Mouse (Mus musculus) MEL (cell line): ENCODE data around the gene Creld2. TPM values are rescaled to one million over a fixed set of nuclear protein-coding genes. Genes with fewer than 3 reads are reported as not detected.

Experiments used
- DNase-seq: peaks from one replicate; pipeline ENCODE4 v3.0.0; 2011; ENCODE audit warnings: low read depth, low spot score
- H3K27ac ChIP-seq: 2 replicates; pipeline ENCODE4 v1.5.1; 2012; ENCODE audit warnings: low read depth, mild to moderate bottlenecking, control low read depth, low read length, moderate library complexity; ENCODE audit not compliant: control insufficient read depth
- H3K27me3 ChIP-seq, 2 experiments: fragments of 150-350 bp in 1 of 2; sonication (generic) in 1 of 2; 2 replicates each; pipeline ENCODE4 v1.6.1; 2012; ENCODE audit warnings: low read length in 2 of 2, mild to moderate bottlenecking in 2 of 2, improper control_type of control experiment in 1 of 2, moderate library complexity in 1 of 2; ENCODE audit not compliant: insufficient read depth in 2 of 2, control insufficient read depth in 1 of 2
- H3K36me3 ChIP-seq, 2 experiments: 2 replicates each; pipeline ENCODE4 v1.6.1; 2012 to 2014; ENCODE audit warnings: low read length in 2 of 2, improper control_type of control experiment in 1 of 2, inconsistent platforms in 1 of 2, mild to moderate bottlenecking in 1 of 2; ENCODE audit not compliant: insufficient read depth in 2 of 2, control insufficient read depth in 1 of 2
- H3K4me1 ChIP-seq, 2 experiments: fragments of 150-350 bp in 1 of 2; sonication (generic) in 1 of 2; 2 replicates each; pipeline ENCODE4 v1.6.1; 2012; ENCODE audit warnings: low read length in 2 of 2, improper control_type of control experiment in 1 of 2, mild to moderate bottlenecking in 1 of 2; ENCODE audit not compliant: insufficient read depth in 2 of 2, control insufficient read depth in 1 of 2
- H3K4me3 ChIP-seq, 2 experiments: fragments of 150-350 bp in 1 of 2; sonication (generic) in 1 of 2; 2 replicates each; pipeline ENCODE4 v1.5.1; 2012; ENCODE audit warnings: low read depth in 2 of 2, low read length in 2 of 2, mild to moderate bottlenecking in 2 of 2, moderate library complexity in 2 of 2, control low read depth in 1 of 2, improper control_type of control experiment in 1 of 2; ENCODE audit not compliant: control insufficient read depth in 1 of 2, insufficient read depth in 1 of 2
- H3K79me2 ChIP-seq: 2 replicates; pipeline ENCODE4 v1.6.1; 2012; ENCODE audit warnings: mild to moderate bottlenecking, low read length, moderate library complexity; ENCODE audit not compliant: control insufficient read depth, poor library complexity, insufficient read depth
- H3K9ac ChIP-seq: 2 replicates; pipeline ENCODE4 v1.6.1; 2012; ENCODE audit warnings: low read depth, mild to moderate bottlenecking, control low read depth, low read length, moderate library complexity; ENCODE audit not compliant: control insufficient read depth, poor library complexity, severe bottlenecking
- H3K9me3 ChIP-seq: fragments of 150-350 bp; sonication (generic); replicated peaks from 2 replicates; pipeline ENCODE4 v1.6.1; 2012; ENCODE audit warnings: mild to moderate bottlenecking, low read length, improper control_type of control experiment, moderate library complexity; ENCODE audit not compliant: insufficient read depth
- CHD1 ChIP-seq: IDR thresholded peaks from 2 replicates; pipeline ENCODE4 v1.6.1; 2012; ENCODE audit warnings: low read depth, mild to moderate bottlenecking, inconsistent platforms, low read length, improper control_type of control experiment
- CTCF ChIP-seq, 3 experiments: IDR thresholded peaks in 2 of 3; conservative IDR thresholded peaks in 1 of 3; 2 replicates each; pipeline ENCODE4 v1.5.1; 2011 to 2012; ENCODE audit warnings: low read length in 3 of 3, low read depth in 2 of 3, mild to moderate bottlenecking in 2 of 3, improper control_type of control experiment in 1 of 3, inconsistent platforms in 1 of 3, mixed read lengths in 1 of 3, moderate library complexity in 1 of 3; ENCODE audit not compliant: control insufficient read depth in 1 of 3, insufficient read depth in 1 of 3, poor library complexity in 1 of 3, severe bottlenecking in 1 of 3
- ELF1 ChIP-seq: IDR thresholded peaks from 2 replicates; pipeline ENCODE4 v1.6.1; 2014; ENCODE audit warnings: low read depth, mild to moderate bottlenecking, inconsistent platforms, low read length, improper control_type of control experiment, moderate library complexity
- GABPA ChIP-seq: IDR thresholded peaks from 2 replicates; pipeline ENCODE4 v1.6.1; 2012; ENCODE audit warnings: low read depth, mild to moderate bottlenecking, inconsistent platforms, low read length, improper control_type of control experiment, moderate library complexity
- GATA1 ChIP-seq: IDR thresholded peaks from 2 replicates; pipeline ENCODE4 v1.6.1; 2011; ENCODE audit warnings: low read depth, low read length, improper control_type of control experiment
- HCFC1 ChIP-seq: IDR thresholded peaks from 2 replicates; pipeline ENCODE4 v1.6.1; 2012; ENCODE audit warnings: low read depth, mild to moderate bottlenecking, inconsistent platforms, low read length, improper control_type of control experiment, moderate library complexity
- JUND ChIP-seq: IDR thresholded peaks from 2 replicates; pipeline ENCODE4 v1.6.1; 2011; ENCODE audit warnings: low read depth, mild to moderate bottlenecking, improper control_type of control experiment, low read length
- KAT2A ChIP-seq: conservative IDR thresholded peaks from 2 replicates; pipeline ENCODE4 v1.6.1; 2012; ENCODE audit warnings: low read depth, low read length, improper control_type of control experiment, inconsistent platforms
- MAX ChIP-seq: IDR thresholded peaks from 2 replicates; pipeline ENCODE4 v1.6.1; 2011; ENCODE audit warnings: low read length, improper control_type of control experiment
- MEF2A ChIP-seq: IDR thresholded peaks from 2 replicates; pipeline ENCODE4 v1.6.1; 2014; ENCODE audit warnings: low read depth, mild to moderate bottlenecking, inconsistent platforms, low read length, improper control_type of control experiment; ENCODE audit not compliant: poor library complexity, insufficient replicate concordance, severe bottlenecking; ENCODE audit errors: extremely low read depth
- MYB ChIP-seq: IDR thresholded peaks from 2 replicates; pipeline ENCODE4 v1.6.1; 2011; ENCODE audit warnings: mild to moderate bottlenecking, low read depth, low read length, improper control_type of control experiment
- MYC ChIP-seq: IDR thresholded peaks from 2 replicates; pipeline ENCODE4 v1.6.1; 2011; ENCODE audit warnings: low read depth, mild to moderate bottlenecking, low read length, improper control_type of control experiment, moderate library complexity
- NRF1 ChIP-seq: IDR thresholded peaks from 2 replicates; pipeline ENCODE4 v1.6.1; 2014; ENCODE audit warnings: low read depth, mild to moderate bottlenecking, inconsistent platforms, low read length, improper control_type of control experiment, moderate library complexity; ENCODE audit not compliant: poor library complexity, insufficient read depth, severe bottlenecking
- SIN3A ChIP-seq: IDR thresholded peaks from 2 replicates; pipeline ENCODE4 v1.6.1; 2012; ENCODE audit warnings: low read length, improper control_type of control experiment, inconsistent platforms
- SMC3 ChIP-seq: IDR thresholded peaks from 2 replicates; pipeline ENCODE4 v1.6.1; 2011; ENCODE audit warnings: low read depth, low read length, improper control_type of control experiment
- USF1 ChIP-seq: IDR thresholded peaks from 2 replicates; pipeline ENCODE4 v1.6.1; 2014; ENCODE audit warnings: low read depth, mild to moderate bottlenecking, inconsistent platforms, low read length, improper control_type of control experiment, moderate library complexity
- polyA plus RNA-seq, 2 experiments: library from polyadenylated mRNA; stranded (reverse) in 1 of 2; unstranded in 1 of 2; fragments of >175 nt in 1 of 2; fragments of >200 nt in 1 of 2; gene quantifications; 2 replicates each; pipeline versions ENCODE4 v1.2.1 to v1.2.4; 2012; ENCODE audit warnings: low replicate concordance in 2 of 2, low read depth in 1 of 2; ENCODE audit not compliant: insufficient read length in 2 of 2, insufficient read depth in 1 of 2, missing spikeins in 1 of 2
- total RNA-seq: library from RNA; depleted of rRNA; stranded (reverse); fragments of 300-350 nt; gene quantifications from 2 replicates; pipeline ENCODE4 v1.2.3, GENCODE M21; 2012

Gene Creld2
- total and polyA plus RNA-seq, 3 experiments = 118 to 188 TPM; not detected in 1

- no peak overlapping the region for H3K9ac ChIP-seq
- H3K79me2 ChIP-seq = peaks cover 13% of the 10 kb centered on the region
- no peaks in the 10 kb centered on the region for H3K9me3 ChIP-seq
- H3K4me1 ChIP-seq = peaks cover 0 to 6% of the 10 kb centered on the region in 2 experiments; a peak in 2 of 4 replicates
- H3K36me3 ChIP-seq = peaks cover 1 to 5% of the 10 kb centered on the region in 2 experiments; a peak in 2 of 4 replicates
- no peak for DNase-seq
- TF ChIP-seq ELF1 (no peak), NRF1 (no peak), KAT2A (no peak)
- TF ChIP-seq, all 39 proteins: peak for 0
- Histone ChIP-seq H3K4me3 (no peak overlapping the region), H3K27me3 (no peaks in the 10 kb centered on the region), H3K27ac (no peak overlapping the region)
Observed at GRCm38 (mm10) chr15:88822513-88822912, 3.1 kb downstream of the Creld2 start.

DNA sequence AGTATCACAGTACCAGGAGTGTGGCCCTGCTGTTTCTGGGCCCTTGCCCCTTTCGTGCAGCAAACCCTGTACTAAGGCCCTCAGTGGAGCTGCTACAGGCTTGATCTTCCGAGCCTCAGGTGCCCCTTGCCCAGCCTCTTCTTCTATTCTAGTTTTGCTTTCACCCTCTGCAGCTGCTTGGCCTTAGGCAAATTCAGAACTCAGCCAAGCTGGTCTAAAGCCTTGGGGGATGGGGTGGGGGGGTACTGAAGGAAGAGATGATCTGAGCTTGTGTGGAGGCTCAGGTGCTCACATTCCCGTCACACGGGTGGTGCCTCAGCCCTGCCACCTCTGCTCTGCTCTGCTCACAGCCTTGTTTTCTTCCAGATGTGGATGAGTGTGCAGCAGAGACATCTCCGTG, 3.9 kb downstream of the Creld2 start:
- Histone ChIP-seq H3K4me1 (peaks cover 0 to 4% of the 10 kb centered on the region in 2 experiments; a peak in 2 of 4 replicates), H3K79me2 (peaks cover 13% of the 10 kb centered on the region), H3K27me3 (no peaks in the 10 kb centered on the region), H3K9me3 (no peaks in the 10 kb centered on the region), H3K27ac (no peak overlapping the region), H3K36me3 (peaks cover 1 to 3% of the 10 kb centered on the region in 2 experiments; a peak in 2 of 4 replicates), H3K9ac (no peak overlapping the region), H3K4me3 (no peak overlapping the region)
- no peak for DNase-seq
- TF ChIP-seq SMC3 (no peak), MAX (no peak), CTCF (IDR thresholded peaks at IDR 0.05 in 2 of 3, conservative IDR thresholded peaks at IDR 0.05 in 1 of 3; ENCODE audit: control insufficient read depth in 1 of 3, insufficient read depth in 1 of 3, low read depth in 2 of 3, low read length in 3 of 3, poor library complexity in 1 of 3, severe bottlenecking in 1 of 3) (no peak), MYB (no peak), SIN3A (no peak), CHD1 (no peak), USF1 (no peak), GABPA (no peak), GATA1 (no peak), HCFC1 (no peak), JUND (no peak), MYC (no peak), MEF2A (no peak)
